Mouse (Mus musculus): ENCODE results near the gene Gm11214. TPM values are rescaled to one million over a fixed set of nuclear protein-coding genes. Genes with fewer than 3 reads are reported as not detected.
A peak's percentile ranks its signal among the peaks of the same experiment; 100 is the strongest.

Gm11214 gene
- not detected in 2 replicates for polyA plus RNA-seq (2012; rRNA removed)

- 95% methylated on average over 6 of the region's 6 CpGs for WGBS
- no peak for DNase-seq (ENCODE audit: low read depth, low spot score)
These were observed at the start of gene Gm11214 for GRCm38 (mm10) chr4:63663279-63663678. Gene Gm11214, minus strand, starts transcription at chr4:63663379.

GRCm38 (mm10) chr4:63711886-63712285 lies 48.7 kb upstream of the Gm11214 start:
- 91% methylated on average over 5 of the region's 5 CpGs for WGBS
- DNase-seq (ENCODE audit: low read depth, low spot score): no peak

GRCm38 (mm10) chr4:63710431-63711220 lies 47.4 kb upstream of the Gm11214 start:
- 46% methylated on average over 8 of the region's 8 CpGs for WGBS
- DNase-seq (ENCODE audit: low read depth, low spot score): peak; percentile 58

GRCm38 (mm10) chr4:63706279-63706971 lies 43.2 kb upstream of the Gm11214 start:
- 90% methylated on average over 1 of the region's 1 CpGs for WGBS
- DNase-seq (ENCODE audit: low read depth, low spot score): no peak

GRCm38 (mm10) chr4:63704232-63704631 lies 41.1 kb upstream of the Gm11214 start:
- WGBS: 78% methylated on average over 5 of the region's 5 CpGs
- no peak for DNase-seq (ENCODE audit: low read depth, low spot score)

GRCm38 (mm10) chr4:63703686-63704085 lies 40.5 kb upstream of the Gm11214 start:
- WGBS: 75% methylated on average over 2 of the region's 2 CpGs
- DNase-seq (ENCODE audit: low read depth, low spot score): no peak

- WGBS: 88% methylated on average over 4 of the region's 4 CpGs
These were observed 39.0 kb upstream of the Gm11214 start for GRCm38 (mm10) chr4:63702006-63702704.

GRCm38 (mm10) chr4:63699749-63700148 lies 36.6 kb upstream of the Gm11214 start:
- no peak for DNase-seq (ENCODE audit: low read depth, low spot score)
- WGBS: 53% methylated on average over 3 of the region's 3 CpGs

More at GRCm38 (mm10) chr4:63702006-63702704, 39.0 kb upstream of the Gm11214 start:
- no peak for DNase-seq (ENCODE audit: low read depth, low spot score)

GRCm38 (mm10) chr4:63696921-63697320 lies 33.7 kb upstream of the Gm11214 start:
- no peak for DNase-seq (ENCODE audit: low read depth, low spot score)
- 83% methylated on average over 4 of the region's 4 CpGs for WGBS

- DNase-seq (ENCODE audit: low read depth, low spot score): no peak
These were observed 29.2 kb upstream of the Gm11214 start for GRCm38 (mm10) chr4:63692351-63692750.

- no peak for DNase-seq (ENCODE audit: low read depth, low spot score)
- WGBS: 80% methylated on average over 8 of the region's 8 CpGs
These were observed 24.2 kb upstream of the Gm11214 start for GRCm38 (mm10) chr4:63687429-63687828.

- DNase-seq (ENCODE audit: low read depth, low spot score): no peak
These were observed 23.0 kb upstream of the Gm11214 start for GRCm38 (mm10) chr4:63686157-63686556.

GRCm38 (mm10) chr4:63685253-63685525 lies 22.0 kb upstream of the Gm11214 start:
- no peak for DNase-seq (ENCODE audit: low read depth, low spot score)
- 35% methylated on average over 4 of the region's 4 CpGs for WGBS

GRCm38 (mm10) chr4:63684412-63685252 lies 21.5 kb upstream of the Gm11214 start:
- DNase-seq (ENCODE audit: low read depth, low spot score): peak; percentile 71
- WGBS: 28% methylated on average over 10 of the region's 10 CpGs

- WGBS: 91% methylated on average over 6 of the region's 6 CpGs
- DNase-seq (ENCODE audit: low read depth, low spot score): no peak
These were observed 20.5 kb upstream of the Gm11214 start for GRCm38 (mm10) chr4:63683716-63684115.

GRCm38 (mm10) chr4:63683056-63683455 lies 19.9 kb upstream of the Gm11214 start:
- DNase-seq (ENCODE audit: low read depth, low spot score): no peak
- 51% methylated on average over 11 of the region's 11 CpGs for WGBS

- 39% methylated on average over 2 of the region's 2 CpGs for WGBS
- DNase-seq (ENCODE audit: low read depth, low spot score): peak; percentile 64
These were observed 19.3 kb upstream of the Gm11214 start for GRCm38 (mm10) chr4:63682441-63682840.

- 95% methylated on average over 3 of the region's 3 CpGs for WGBS
- no peak for DNase-seq (ENCODE audit: low read depth, low spot score)
These were observed 18.4 kb upstream of the Gm11214 start for GRCm38 (mm10) chr4:63681557-63681956.

- no peak for DNase-seq (ENCODE audit: low read depth, low spot score)
- WGBS: 45% methylated on average over 2 of the region's 2 CpGs
These were observed 11.9 kb upstream of the Gm11214 start for GRCm38 (mm10) chr4:63675128-63675527.

GRCm38 (mm10) chr4:63668255-63668654 lies 5.1 kb upstream of the Gm11214 start:
- 47% methylated on average over 4 of the region's 4 CpGs for WGBS
- no peak for DNase-seq (ENCODE audit: low read depth, low spot score)

Data from large intestine, adult 2 months (tissue).